Mouse (Mus musculus) hindbrain, embryonic 11.5 days (tissue): ENCODE results near the gene Pln. TPM values are rescaled to one million over a fixed set of nuclear protein-coding genes. Genes with fewer than 3 reads are reported as not detected.

Experiments used
- ATAC-seq: fragments of 200-750 bp; cut with Nextera tagmentation; 2 replicates; pipeline ENCODE4 v1.8.0; 2017; ENCODE audit warnings: mild to moderate bottlenecking, moderate TSS enrichment, moderate library complexity; ENCODE audit not compliant: low FRiP score
- DNase-seq: peaks from one replicate; pipeline ENCODE4 v3.0.0-alpha.2; 2015; ENCODE audit warnings: low spot score
- H3K27ac ChIP-seq: fragments of 300-500 bp; sonication (generic); 2 replicates; pipeline ENCODE4 v1.5.1; 2014; ENCODE audit warnings: mild to moderate bottlenecking, low read depth, low read length
- H3K27me3 ChIP-seq: fragments of 300-500 bp; sonication (generic); 2 replicates; pipeline ENCODE4 v1.6.1; 2014; ENCODE audit warnings: mild to moderate bottlenecking, low read length, moderate library complexity, mixed read lengths; ENCODE audit not compliant: control insufficient read depth, insufficient read depth
- H3K36me3 ChIP-seq: fragments of 300-500 bp; sonication (generic); 2 replicates; pipeline ENCODE4 v1.6.1; 2014; ENCODE audit warnings: mild to moderate bottlenecking, low read length, moderate library complexity, mixed read lengths; ENCODE audit not compliant: control insufficient read depth, insufficient read depth
- H3K4me1 ChIP-seq: fragments of 300-500 bp; sonication (generic); replicated peaks from 2 replicates; pipeline ENCODE4 v1.6.1; 2014; ENCODE audit warnings: low read length, mixed read lengths; ENCODE audit not compliant: control insufficient read depth, insufficient read depth
- H3K4me2 ChIP-seq: fragments of 300-500 bp; sonication (generic); replicated peaks from 2 replicates; pipeline ENCODE4 v1.6.1; 2014; ENCODE audit warnings: mild to moderate bottlenecking, low read depth, low read length
- H3K4me3 ChIP-seq: fragments of 300-500 bp; sonication (generic); 2 replicates; pipeline ENCODE4 v1.5.1; 2014; ENCODE audit warnings: low read depth, low read length
- H3K9ac ChIP-seq: fragments of 300-500 bp; sonication (generic); 2 replicates; pipeline ENCODE4 v1.6.1; 2014; ENCODE audit warnings: low read depth, low read length
- H3K9me3 ChIP-seq: fragments of 300-500 bp; sonication (generic); 2 replicates; pipeline ENCODE4 v1.6.1; 2016; ENCODE audit warnings: low read length; ENCODE audit not compliant: control insufficient read depth
- WGBS: fragments of 180-500 bp; shearing (Covaris S2); extraction: QIAGEN DNeasy Blood & Tissue Kit; methylation state at CpG from one replicate; pipeline ENCODE4 v1.1.7; 2014; 5-methylcytosine and 5-hydroxymethylcytosine counted together
- polyA plus RNA-seq: library from polyadenylated mRNA; unstranded; fragments of >200 nt; fragmentation: Nextera tagmentation; extraction: Ambion mirVana; gene quantifications from 2 replicates; pipeline ENCODE4 v1.2.1, GENCODE M21; 2014

The Pln gene
- polyA plus RNA-seq, 1 experiment from 2014 or later: 1.7 TPM

GRCm38 (mm10) chr10:53347787-53348755, 10.6 kb downstream of the Pln start:
- WGBS: 64% methylated on average over 10 of the region's 10 CpGs
- Histone ChIP-seq H3K9ac (no peak overlapping the region), H3K4me2 (no peak overlapping the region), H3K27me3 (no peaks in the 10 kb centered on the region), H3K4me1 (no peaks in the 10 kb centered on the region), H3K9me3 (no peaks in the 10 kb centered on the region), H3K36me3 (no peaks in the 10 kb centered on the region), H3K27ac (no peak overlapping the region), H3K4me3 (no peak overlapping the region)
- DNase-seq (peak; percentile 80), ATAC-seq (peak; percentile 65; the same call in 1 of the 2 replicates)

GRCm38 (mm10) chr10:53349254-53349653, 11.8 kb downstream of the Pln start:
- no peak for DNase-seq
- WGBS: 89% methylated on average over 1 of the region's 1 CpGs

GRCm38 (mm10) chr10:53353665-53354064, 16.2 kb downstream of the Pln start:
- H3K9me3 ChIP-seq: no peaks in the 10 kb centered on the region
- ATAC-seq: no peak
- H3K4me1 ChIP-seq: no peaks in the 10 kb centered on the region
- no peak overlapping the region for H3K27ac ChIP-seq
- 0 out of 2 replicates have a peak, but pooled peaks cover 4% of the 10 kb centered on the region for H3K36me3 ChIP-seq
- WGBS: 86% methylated on average over 3 of the region's 3 CpGs
- H3K27me3 ChIP-seq: no peaks in the 10 kb centered on the region
- no peak for DNase-seq
- H3K9ac ChIP-seq: no peak overlapping the region
- H3K4me3 ChIP-seq: no peak overlapping the region
- no peak overlapping the region for H3K4me2 ChIP-seq

More at GRCm38 (mm10) chr10:53349254-53349653, 11.8 kb downstream of the Pln start:
- H3K27me3 ChIP-seq: no peaks in the 10 kb centered on the region
- H3K4me2 ChIP-seq: no peak overlapping the region
- ATAC-seq: no peak
- H3K9ac ChIP-seq: no peak overlapping the region
- no peak overlapping the region for H3K4me3 ChIP-seq
- no peaks in the 10 kb centered on the region for H3K4me1 ChIP-seq
- no peaks in the 10 kb centered on the region for H3K36me3 ChIP-seq
- no peak overlapping the region for H3K27ac ChIP-seq
- no peaks in the 10 kb centered on the region for H3K9me3 ChIP-seq

DNA sequence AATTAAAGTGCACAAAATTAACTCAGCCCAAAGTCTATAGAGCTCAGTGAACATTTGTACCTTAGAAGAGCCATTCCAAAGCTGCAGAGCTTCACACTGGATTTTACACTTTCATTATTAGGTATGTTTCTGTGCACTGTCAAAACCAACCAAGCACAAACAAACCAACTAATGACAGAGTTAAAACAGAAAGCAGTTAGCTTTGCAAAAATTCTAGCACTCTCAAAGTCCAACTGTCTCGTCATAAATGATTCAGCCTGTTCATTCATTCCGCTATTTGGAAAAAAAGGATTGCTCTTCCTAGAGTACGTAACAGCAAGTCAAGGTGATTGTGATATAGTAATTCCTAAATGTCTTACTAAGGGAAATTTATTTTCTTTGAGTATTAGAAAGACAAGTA, 21.5 kb downstream of the Pln start:
- 96% methylated on average over 3 of the region's 3 CpGs for WGBS
- no peak for DNase-seq

DNA sequence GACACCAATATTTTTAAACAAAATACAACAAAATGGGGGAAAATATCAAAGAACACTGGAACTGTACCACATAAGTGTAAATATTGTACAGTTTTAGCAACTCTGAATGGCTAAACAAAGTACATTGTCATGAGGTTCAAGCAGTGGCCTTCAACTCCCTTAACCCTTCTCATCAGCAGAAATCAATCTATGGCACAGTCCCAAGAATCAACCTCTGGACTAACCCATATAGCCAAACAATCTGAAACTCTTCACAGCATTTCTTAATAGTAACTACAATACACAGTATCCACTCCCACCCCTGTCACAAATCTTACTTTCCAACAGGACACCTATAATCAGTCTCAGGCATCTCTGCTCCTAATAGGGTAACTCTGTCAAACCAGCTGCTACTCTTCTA, 26.8 kb downstream of the Pln start:
- no peaks in the 10 kb centered on the region for H3K27me3 ChIP-seq
- no peak overlapping the region for H3K9ac ChIP-seq
- DNase-seq: no peak
- no peaks in the 10 kb centered on the region for H3K4me1 ChIP-seq
- H3K4me3 ChIP-seq: no peak overlapping the region
- no peak overlapping the region for H3K4me2 ChIP-seq
- H3K27ac ChIP-seq: no peak overlapping the region
- no peaks in the 10 kb centered on the region for H3K36me3 ChIP-seq
- no peak for ATAC-seq
- H3K9me3 ChIP-seq: no peaks in the 10 kb centered on the region

More for the DNA sequence above, 21.5 kb downstream of the Pln start:
- Histone ChIP-seq H3K9ac (no peak overlapping the region), H3K4me3 (no peak overlapping the region), H3K36me3 (0 out of 2 replicates have a peak, but pooled peaks cover 4% of the 10 kb centered on the region), H3K27me3 (no peaks in the 10 kb centered on the region), H3K4me1 (no peaks in the 10 kb centered on the region), H3K9me3 (no peaks in the 10 kb centered on the region), H3K27ac (no peak overlapping the region), H3K4me2 (no peak overlapping the region)
- ATAC-seq: no peak

DNA sequence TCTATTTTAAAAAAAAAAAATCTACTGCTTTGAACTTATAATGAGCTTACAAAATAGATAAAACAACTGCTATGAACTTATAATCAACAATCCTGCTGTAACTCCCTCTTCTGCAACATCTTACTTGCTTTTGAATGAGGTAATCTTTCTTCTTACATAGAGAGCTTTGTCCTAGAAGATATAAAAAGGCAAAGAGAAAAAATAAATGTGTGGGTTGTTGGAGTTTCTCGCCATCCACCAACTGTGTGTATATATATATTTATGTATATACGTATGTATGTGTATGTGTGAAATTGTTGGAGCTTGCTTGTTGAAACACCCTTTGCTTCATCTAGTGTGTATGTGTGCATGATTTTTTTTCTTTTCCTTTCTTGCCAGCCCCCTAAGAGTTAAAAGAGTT, 29.8 kb downstream of the Pln start:
- Histone ChIP-seq H3K4me3 (no peak overlapping the region), H3K27ac (no peak overlapping the region), H3K9me3 (peaks cover 7% of the 10 kb centered on the region; the same call in 1 of the 2 replicates), H3K4me2 (no peak overlapping the region), H3K4me1 (no peaks in the 10 kb centered on the region), H3K9ac (no peak overlapping the region), H3K36me3 (no peaks in the 10 kb centered on the region), H3K27me3 (no peaks in the 10 kb centered on the region)
- WGBS: 94% methylated on average over 2 of the region's 2 CpGs
- no peak for DNase-seq
- ATAC-seq: no peak

GRCm38 (mm10) chr10:53373885-53374578, 36.6 kb downstream of the Pln start:
- H3K4me3 ChIP-seq: no peak overlapping the region
- ATAC-seq (no peak), DNase-seq (no peak)
- no peak overlapping the region for H3K9ac ChIP-seq
- H3K36me3 ChIP-seq: no peaks in the 10 kb centered on the region
- H3K27me3 ChIP-seq: no peaks in the 10 kb centered on the region
- 91% methylated on average over 6 of the region's 6 CpGs for WGBS
- peaks cover 7% of the 10 kb centered on the region; the same call in 1 of the 2 replicates for H3K9me3 ChIP-seq
- H3K4me2 ChIP-seq: no peak overlapping the region
- no peak overlapping the region for H3K27ac ChIP-seq
- no peaks in the 10 kb centered on the region for H3K4me1 ChIP-seq

GRCm38 (mm10) chr10:53377096-53377495, 39.6 kb downstream of the Pln start:
- no peaks in the 10 kb centered on the region for H3K9me3 ChIP-seq
- no peaks in the 10 kb centered on the region for H3K27me3 ChIP-seq
- ATAC-seq (no peak), DNase-seq (no peak)
- no peaks in the 10 kb centered on the region; the same call in 1 of the 2 replicates for H3K4me1 ChIP-seq
- no peaks in the 10 kb centered on the region for H3K36me3 ChIP-seq
- no peak overlapping the region for H3K4me2 ChIP-seq
- H3K27ac ChIP-seq: no peak overlapping the region
- no peak overlapping the region for H3K9ac ChIP-seq
- H3K4me3 ChIP-seq: no peak overlapping the region
